Mouse (Mus musculus) bone marrow, adult 2 months (tissue): ENCODE data around the gene Zfp61.

Source experiments
- CTCF ChIP-seq: fragments of 200-500 bp; IDR thresholded peaks from 2 replicates; pipeline ENCODE4 v1.5.1; 2011; ENCODE audit warnings: low read length, control low read depth; ENCODE audit not compliant: control insufficient read depth, insufficient read depth
- POLR2A ChIP-seq: fragments of 200-500 bp; IDR thresholded peaks from 2 replicates; pipeline ENCODE4 v1.6.1; 2011; ENCODE audit warnings: low read depth, mild to moderate bottlenecking, control low read depth, low read length, borderline replicate concordance; ENCODE audit not compliant: control insufficient read depth

DNA sequence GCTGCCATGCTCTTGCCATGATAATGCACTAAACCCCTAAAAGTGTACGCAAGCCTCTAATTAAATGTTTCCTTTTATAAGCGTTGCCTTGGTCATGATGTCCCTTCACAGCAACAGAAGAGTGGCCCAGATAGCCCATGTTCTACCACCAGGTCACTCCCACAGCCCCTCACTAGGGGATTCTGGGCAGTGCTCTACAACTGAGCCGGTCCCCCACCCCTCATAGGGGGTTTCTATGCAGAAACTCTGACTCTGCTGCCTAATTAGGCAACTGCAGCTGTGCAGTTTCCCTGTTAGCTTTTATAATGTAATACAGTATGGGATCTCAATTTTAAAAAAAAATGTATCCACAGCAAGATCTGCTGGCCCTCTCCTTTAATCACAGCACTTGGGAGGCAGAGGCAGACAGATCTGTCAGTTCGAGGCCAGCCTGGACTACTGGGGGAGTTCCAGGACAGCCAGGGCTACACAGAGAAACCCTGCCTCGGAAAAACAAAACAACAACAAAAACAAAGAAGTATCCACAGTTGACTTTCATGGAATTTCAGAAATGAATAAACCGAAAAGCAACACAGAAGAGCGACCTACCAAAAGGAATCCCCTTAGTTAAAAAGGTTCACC, 31.3 kb downstream of the Zfp61 start:
- TF ChIP-seq CTCF (no peak), POLR2A (no peak)
